Mouse (Mus musculus): Measurements from ENCODE around the gene Brip1. TPM values are rescaled to one million over a fixed set of nuclear protein-coding genes. Genes with fewer than 3 reads are reported as not detected.
"Not testable (repeated sequence)": the region's sequence is repeated elsewhere in the genome, so short reads cannot be mapped to it uniquely, and the experiment has no call there.

Brip1 gene
- polyA plus RNA-seq, 1 experiment from 2014 or later = 6.2 TPM

GRCm38 (mm10) chr11:86205876-86206275 is 4.9 kb upstream of the Brip1 start:
- H3K27ac ChIP-seq (replicated peaks in 1 of 2; ENCODE audit: control insufficient read depth in 1 of 2, insufficient read depth in 1 of 2, low read depth in 2 of 2, low read length in 2 of 2) = no peak overlapping the region
- H3K27me3 ChIP-seq (ENCODE audit: control insufficient read depth, insufficient read depth, low read length) = no peaks in the 10 kb centered on the region
- peaks cover 2 to 7% of the 10 kb centered on the region in 2 experiments; a peak in 3 of 4 replicates for H3K4me1 ChIP-seq (ENCODE audit: control insufficient read depth in 2 of 2, insufficient read depth in 2 of 2, low read length in 2 of 2)
- no peak overlapping the region for H3K4me2 ChIP-seq (ENCODE audit: low read length)
- ATAC-seq (ENCODE audit: insufficient number of reproducible peaks, insufficient read depth, low FRiP score, low read depth) = no peak
- H3K4me3 ChIP-seq (ENCODE audit: control insufficient read depth in 1 of 2, insufficient read depth in 1 of 2, low read depth in 1 of 2, low read length in 2 of 2) = no peak overlapping the region
- H3K36me3 ChIP-seq (ENCODE audit: control insufficient read depth, insufficient read depth, low read length) = peaks cover 68% of the 10 kb centered on the region
- H3K9me3 ChIP-seq (ENCODE audit: control insufficient read depth, low read length) = no peaks in the 10 kb centered on the region
- 92% methylated on average over 4 of the region's 4 CpGs for WGBS
- H3K9ac ChIP-seq (ENCODE audit: low read length) = no peak overlapping the region

- no peak overlapping the region for H3K4me2 ChIP-seq (ENCODE audit: low read length)
- no peak for ATAC-seq (ENCODE audit: insufficient number of reproducible peaks, insufficient read depth, low FRiP score, low read depth)
- H3K27ac ChIP-seq (replicated peaks in 1 of 2; ENCODE audit: control insufficient read depth in 1 of 2, insufficient read depth in 1 of 2, low read depth in 2 of 2, low read length in 2 of 2) = no peak overlapping the region
- no peaks in the 10 kb centered on the region for H3K27me3 ChIP-seq (ENCODE audit: control insufficient read depth, insufficient read depth, low read length)
- H3K9me3 ChIP-seq (ENCODE audit: control insufficient read depth, low read length) = no peaks in the 10 kb centered on the region
- H3K4me1 ChIP-seq (ENCODE audit: control insufficient read depth in 2 of 2, insufficient read depth in 2 of 2, low read length in 2 of 2) = peaks cover 2 to 10% of the 10 kb centered on the region in 2 experiments; a peak in 3 of 4 replicates
- no peak overlapping the region for H3K4me3 ChIP-seq (ENCODE audit: control insufficient read depth in 1 of 2, insufficient read depth in 1 of 2, low read depth in 1 of 2, low read length in 2 of 2)
- peaks cover 66% of the 10 kb centered on the region for H3K36me3 ChIP-seq (ENCODE audit: control insufficient read depth, insufficient read depth, low read length)
- H3K9ac ChIP-seq (ENCODE audit: low read length) = no peak overlapping the region
- WGBS = 93% methylated on average over 5 of the region's 5 CpGs
Measured at GRCm38 (mm10) chr11:86205031-86205430, 4.0 kb upstream of the Brip1 start.

GRCm38 (mm10) chr11:86201901-86202675 is 1.1 kb upstream of the Brip1 start:
- Histone ChIP-seq H3K27ac (replicated peaks in 1 of 2; ENCODE audit: control insufficient read depth in 1 of 2, insufficient read depth in 1 of 2, low read depth in 2 of 2, low read length in 2 of 2) (peak overlapping the region; percentile 71 to 79), H3K9ac (ENCODE audit: low read length) (peak overlapping the region; percentile 84), H3K36me3 (ENCODE audit: control insufficient read depth, insufficient read depth, low read length) (peaks cover 48% of the 10 kb centered on the region), H3K4me2 (ENCODE audit: low read length) (peak overlapping the region; percentile 80), H3K4me3 (ENCODE audit: control insufficient read depth in 1 of 2, insufficient read depth in 1 of 2, low read depth in 1 of 2, low read length in 2 of 2) (peak overlapping the region; percentile 80 to 87), H3K9me3 (ENCODE audit: control insufficient read depth, low read length) (no peaks in the 10 kb centered on the region), H3K4me1 (ENCODE audit: control insufficient read depth in 2 of 2, insufficient read depth in 2 of 2, low read length in 2 of 2) (peaks cover 2 to 18% of the 10 kb centered on the region in 2 experiments; a peak in 3 of 4 replicates), H3K27me3 (ENCODE audit: control insufficient read depth, insufficient read depth, low read length) (no peaks in the 10 kb centered on the region)
- WGBS = 36% methylated on average over 16 of the region's 16 CpGs
- ATAC-seq (ENCODE audit: insufficient number of reproducible peaks, insufficient read depth, low FRiP score, low read depth) = no peak

GRCm38 (mm10) chr11:86200460-86201021 is 452 bp downstream of the Brip1 start:
- WGBS = under 1% methylated on average over 17 of the region's 21 CpGs
- Histone ChIP-seq H3K27me3 (ENCODE audit: control insufficient read depth, insufficient read depth, low read length) (no peaks in the 10 kb centered on the region), H3K36me3 (ENCODE audit: control insufficient read depth, insufficient read depth, low read length) (peaks cover 45% of the 10 kb centered on the region), H3K4me1 (ENCODE audit: control insufficient read depth in 2 of 2, insufficient read depth in 2 of 2, low read length in 2 of 2) (peaks cover 2 to 18% of the 10 kb centered on the region in 2 experiments; a peak in 3 of 4 replicates), H3K4me3 (ENCODE audit: control insufficient read depth in 1 of 2, insufficient read depth in 1 of 2, low read depth in 1 of 2, low read length in 2 of 2) (peak overlapping the region; percentile 87), H3K9me3 (ENCODE audit: control insufficient read depth, low read length) (no peaks in the 10 kb centered on the region), H3K27ac (replicated peaks in 1 of 2; ENCODE audit: control insufficient read depth in 1 of 2, insufficient read depth in 1 of 2, low read depth in 2 of 2, low read length in 2 of 2) (peak overlapping the region; percentile 55 to 73), H3K9ac (ENCODE audit: low read length) (peak overlapping the region; percentile 79), H3K4me2 (ENCODE audit: low read length) (peak overlapping the region; percentile 82)
- ATAC-seq (ENCODE audit: insufficient number of reproducible peaks, insufficient read depth, low FRiP score, low read depth) = peak; percentile 65

- H3K4me3 ChIP-seq (ENCODE audit: control insufficient read depth in 1 of 2, insufficient read depth in 1 of 2, low read depth in 1 of 2, low read length in 2 of 2) = peak overlapping the region in 1 of 2 experiments; percentile 87; a peak in 2 of 4 replicates
- 48% methylated on average over 4 of the region's 4 CpGs for WGBS
- H3K4me2 ChIP-seq (ENCODE audit: low read length) = peak overlapping the region; percentile 82
- ATAC-seq (ENCODE audit: insufficient number of reproducible peaks, insufficient read depth, low FRiP score, low read depth) = no peak
- H3K4me1 ChIP-seq (ENCODE audit: control insufficient read depth in 2 of 2, insufficient read depth in 2 of 2, low read length in 2 of 2) = peaks cover 2 to 18% of the 10 kb centered on the region in 2 experiments; a peak in 3 of 4 replicates
- H3K9ac ChIP-seq (ENCODE audit: low read length) = peak overlapping the region; percentile 79
- peaks cover 45% of the 10 kb centered on the region for H3K36me3 ChIP-seq (ENCODE audit: control insufficient read depth, insufficient read depth, low read length)
- no peak overlapping the region for H3K27ac ChIP-seq (replicated peaks in 1 of 2; ENCODE audit: control insufficient read depth in 1 of 2, insufficient read depth in 1 of 2, low read depth in 2 of 2, low read length in 2 of 2)
- H3K27me3 ChIP-seq (ENCODE audit: control insufficient read depth, insufficient read depth, low read length) = no peaks in the 10 kb centered on the region
- H3K9me3 ChIP-seq (ENCODE audit: control insufficient read depth, low read length) = no peaks in the 10 kb centered on the region
Measured at GRCm38 (mm10) chr11:86199733-86200132, 1.3 kb downstream of the Brip1 start.

GRCm38 (mm10) chr11:86185224-86185623 is 15.8 kb downstream of the Brip1 start:
- WGBS = 81% methylated on average over 7 of the region's 7 CpGs

GRCm38 (mm10) chr11:86175833-86176232 is 25.2 kb downstream of the Brip1 start:
- no peak overlapping the region for H3K27ac ChIP-seq (replicated peaks in 1 of 2; ENCODE audit: control insufficient read depth in 1 of 2, insufficient read depth in 1 of 2, low read depth in 2 of 2, low read length in 2 of 2)
- no peak for ATAC-seq (ENCODE audit: insufficient number of reproducible peaks, insufficient read depth, low FRiP score, low read depth)
- 71% methylated on average over 3 of the region's 3 CpGs for WGBS
- H3K9me3 ChIP-seq (ENCODE audit: control insufficient read depth, low read length) = no peaks in the 10 kb centered on the region
- no peak overlapping the region for H3K4me3 ChIP-seq (ENCODE audit: control insufficient read depth in 1 of 2, insufficient read depth in 1 of 2, low read depth in 1 of 2, low read length in 2 of 2)
- no peaks in the 10 kb centered on the region for H3K4me1 ChIP-seq (ENCODE audit: control insufficient read depth in 2 of 2, insufficient read depth in 2 of 2, low read length in 2 of 2)
- H3K27me3 ChIP-seq (ENCODE audit: control insufficient read depth, insufficient read depth, low read length) = no peaks in the 10 kb centered on the region
- no peak overlapping the region for H3K4me2 ChIP-seq (ENCODE audit: low read length)
- H3K36me3 ChIP-seq (ENCODE audit: control insufficient read depth, insufficient read depth, low read length) = no peaks in the 10 kb centered on the region
- H3K9ac ChIP-seq (ENCODE audit: low read length) = no peak overlapping the region

More at GRCm38 (mm10) chr11:86185224-86185623, 15.8 kb downstream of the Brip1 start:
- not testable (repeated sequence) for H3K4me3 ChIP-seq (ENCODE audit: control insufficient read depth in 1 of 2, insufficient read depth in 1 of 2, low read depth in 1 of 2, low read length in 2 of 2); H3K9me3 ChIP-seq (ENCODE audit: control insufficient read depth, low read length); H3K4me1 ChIP-seq (ENCODE audit: control insufficient read depth in 2 of 2, insufficient read depth in 2 of 2, low read length in 2 of 2); H3K27ac ChIP-seq (replicated peaks in 1 of 2; ENCODE audit: control insufficient read depth in 1 of 2, insufficient read depth in 1 of 2, low read depth in 2 of 2, low read length in 2 of 2); H3K9ac ChIP-seq (ENCODE audit: low read length); H3K27me3 ChIP-seq (ENCODE audit: control insufficient read depth, insufficient read depth, low read length); H3K4me2 ChIP-seq (ENCODE audit: low read length); ATAC-seq (ENCODE audit: insufficient number of reproducible peaks, insufficient read depth, low FRiP score, low read depth); H3K36me3 ChIP-seq (ENCODE audit: control insufficient read depth, insufficient read depth, low read length)

All from heart, embryonic 14.5 days (tissue).